Mouse (Mus musculus): ENCODE data around the gene Maml1. TPM values are rescaled to one million over a fixed set of nuclear protein-coding genes. Genes with fewer than 3 reads are reported as not detected.

The Maml1 gene
- total RNA-seq, 2 experiments from 2014 or later = 14.7 to 17.8 TPM

DNA sequence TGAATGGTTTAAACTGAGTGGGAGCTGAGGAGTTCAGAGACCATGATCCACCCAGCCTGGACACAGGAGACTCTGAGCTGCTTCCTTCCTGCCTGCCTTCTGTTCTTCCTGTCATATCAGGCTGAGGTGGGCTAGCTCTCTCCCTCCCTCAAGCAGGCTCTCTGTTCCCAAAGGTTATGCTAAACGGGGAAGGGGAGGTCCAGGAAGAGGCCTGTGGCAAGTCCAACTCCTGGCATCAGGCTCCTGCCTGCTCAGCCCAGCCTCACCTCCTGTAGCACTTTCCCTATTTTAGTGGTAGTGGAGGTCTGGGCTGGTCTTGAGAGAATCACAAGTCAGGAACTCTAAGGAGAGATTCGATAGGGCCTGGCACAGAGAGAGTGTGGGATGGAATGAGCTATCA, 65.7 kb downstream of the Maml1 start:
- intact Hi-C loops (cut with DNase I) = loop anchor here (5.0 kb wide), 1 partner anchor 49 kb away; no protein-coding TSS in a partner anchor
- no peak for DNase-seq

GRCm38 (mm10) chr11:50225611-50226378, 66.3 kb downstream of the Maml1 start:
- intact Hi-C loops (cut with DNase I) = loop anchor here (2.0 to 5.0 kb wide), 2 partner anchors 15 to 48 kb away; partner anchors contain the start of genes Mgat4b and Sqstm1

GRCm38 (mm10) chr11:50224671-50225530, 67.2 kb downstream of the Maml1 start:
- intact Hi-C loops (cut with DNase I) = loop anchor here (2.0 to 5.0 kb wide), 2 partner anchors 14 to 48 kb away; partner anchors contain the start of genes Mgat4b and Sqstm1
- DNase-seq = peak; percentile 92 to 94

More at GRCm38 (mm10) chr11:50225611-50226378, 66.3 kb downstream of the Maml1 start:
- peak in 1 of 2 experiments; percentile 54 for DNase-seq

GRCm38 (mm10) chr11:50223783-50224662, 68.1 kb downstream of the Maml1 start:
- intact Hi-C loops (cut with DNase I) = loop anchor here (2.0 kb wide), 1 partner anchor 13 kb away; the partner anchor contains the start of genes Mgat4b and Sqstm1
- no peak for DNase-seq

GRCm38 (mm10) chr11:50222559-50223276, 69.4 kb downstream of the Maml1 start:
- intact Hi-C loops (cut with DNase I) = no loop called here
- DNase-seq = no peak

DNA sequence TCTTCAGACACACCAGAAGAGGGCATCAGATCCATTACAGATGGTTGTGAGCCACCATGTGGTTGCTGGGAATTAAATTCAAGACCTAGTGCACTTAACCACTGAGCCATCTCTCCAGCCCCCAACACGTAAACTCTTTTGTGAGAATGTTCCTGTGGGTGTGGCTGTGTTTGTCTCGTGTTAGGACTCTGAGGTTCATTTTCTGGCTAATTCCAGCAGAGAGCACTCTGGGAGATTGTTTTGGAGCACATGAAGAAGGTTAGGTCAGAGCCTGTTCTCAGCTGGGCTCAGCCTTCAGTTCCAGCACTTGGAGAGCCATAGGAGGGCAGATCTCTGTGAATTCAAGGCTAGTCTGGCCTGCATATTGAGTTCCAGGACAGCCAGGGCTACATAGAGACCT, 72.3 kb downstream of the Maml1 start:
- no peak for DNase-seq
- intact Hi-C loops (cut with DNase I) = no loop called here

- intact Hi-C loops (cut with DNase I) = no loop called here
- DNase-seq = no peak
Measured at GRCm38 (mm10) chr11:50217811-50218210, 74.3 kb downstream of the Maml1 start.

DNA sequence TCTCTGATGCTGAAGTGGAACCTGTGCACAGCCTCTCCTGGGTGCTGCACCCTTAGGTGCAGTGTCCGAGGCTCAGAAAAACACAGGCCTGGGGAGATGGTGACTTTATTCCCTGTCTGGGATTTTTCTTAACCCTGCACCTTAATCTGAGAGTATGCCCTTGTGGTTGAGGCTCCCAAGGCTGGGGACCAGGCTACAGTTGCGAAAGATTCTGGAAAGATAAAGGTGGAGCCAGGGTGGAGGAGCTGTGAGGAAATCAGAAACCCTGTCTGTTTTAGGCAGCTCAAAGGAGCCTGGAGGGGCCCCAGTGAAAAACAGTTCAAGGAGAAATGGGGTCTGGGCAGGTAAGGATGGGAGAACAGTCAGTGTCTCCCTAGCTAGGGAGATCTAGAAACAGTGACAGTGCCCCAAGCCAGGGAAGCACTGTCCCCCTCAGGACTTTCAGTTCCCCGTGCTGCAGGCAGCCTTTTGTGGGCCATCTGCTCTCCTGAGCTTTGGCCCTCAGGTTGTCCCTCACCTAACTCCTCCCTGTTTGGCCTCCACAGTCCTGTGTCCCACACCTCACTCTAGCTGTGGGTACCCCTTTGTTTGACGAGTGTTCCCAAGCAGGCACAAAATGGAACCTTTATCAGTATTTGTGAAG, 75.3 kb downstream of the Maml1 start:
- intact Hi-C loops (cut with DNase I) = no loop called here
- DNase-seq = no peak

- DNase-seq = no peak
- intact Hi-C loops (cut with DNase I) = no loop called here
Measured at GRCm38 (mm10) chr11:50215633-50216032, 76.5 kb downstream of the Maml1 start.

GRCm38 (mm10) chr11:50214631-50215030, 77.5 kb downstream of the Maml1 start:
- DNase-seq = no peak
- intact Hi-C loops (cut with DNase I) = no loop called here

- intact Hi-C loops (cut with DNase I) = no loop called here
Measured at GRCm38 (mm10) chr11:50212848-50213758, 79.0 kb downstream of the Maml1 start.

DNA sequence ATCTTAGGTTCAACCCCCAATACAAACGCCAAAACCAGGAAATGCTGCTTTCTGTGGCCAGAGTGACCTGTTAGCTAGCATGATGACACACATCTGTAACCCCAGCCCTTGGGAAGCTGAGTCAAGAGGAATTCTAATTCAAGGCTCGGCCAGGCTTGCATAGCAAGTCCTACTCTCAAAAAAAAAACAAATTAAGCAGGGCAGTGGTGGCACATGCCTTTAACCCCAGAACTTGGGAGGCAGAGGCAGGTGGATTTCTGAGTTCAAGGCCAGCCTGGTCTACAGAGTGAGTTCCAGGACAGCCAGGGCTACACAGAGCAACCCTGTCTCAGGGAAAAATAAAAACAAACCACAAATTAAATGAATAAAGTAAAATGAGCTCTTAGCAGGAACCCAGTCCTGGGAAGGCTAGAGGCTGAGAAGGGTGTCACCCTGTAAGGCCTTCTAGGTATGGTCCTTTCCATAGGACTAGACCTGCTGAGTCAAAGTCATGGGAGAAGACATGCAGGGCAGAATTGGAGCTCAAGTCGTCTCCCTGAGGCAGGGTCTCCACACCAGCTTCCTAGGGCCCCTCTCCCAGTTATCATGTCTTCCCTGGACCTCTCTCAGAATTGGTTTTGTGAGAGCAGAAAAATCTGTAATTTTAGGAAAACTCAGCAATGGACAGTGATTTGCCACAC, 79.9 kb downstream of the Maml1 start:
- no peak for DNase-seq
- intact Hi-C loops (cut with DNase I) = no loop called here

More at GRCm38 (mm10) chr11:50212848-50213758, 79.0 kb downstream of the Maml1 start:
- DNase-seq = peak; percentile 75 to 81

DNA sequence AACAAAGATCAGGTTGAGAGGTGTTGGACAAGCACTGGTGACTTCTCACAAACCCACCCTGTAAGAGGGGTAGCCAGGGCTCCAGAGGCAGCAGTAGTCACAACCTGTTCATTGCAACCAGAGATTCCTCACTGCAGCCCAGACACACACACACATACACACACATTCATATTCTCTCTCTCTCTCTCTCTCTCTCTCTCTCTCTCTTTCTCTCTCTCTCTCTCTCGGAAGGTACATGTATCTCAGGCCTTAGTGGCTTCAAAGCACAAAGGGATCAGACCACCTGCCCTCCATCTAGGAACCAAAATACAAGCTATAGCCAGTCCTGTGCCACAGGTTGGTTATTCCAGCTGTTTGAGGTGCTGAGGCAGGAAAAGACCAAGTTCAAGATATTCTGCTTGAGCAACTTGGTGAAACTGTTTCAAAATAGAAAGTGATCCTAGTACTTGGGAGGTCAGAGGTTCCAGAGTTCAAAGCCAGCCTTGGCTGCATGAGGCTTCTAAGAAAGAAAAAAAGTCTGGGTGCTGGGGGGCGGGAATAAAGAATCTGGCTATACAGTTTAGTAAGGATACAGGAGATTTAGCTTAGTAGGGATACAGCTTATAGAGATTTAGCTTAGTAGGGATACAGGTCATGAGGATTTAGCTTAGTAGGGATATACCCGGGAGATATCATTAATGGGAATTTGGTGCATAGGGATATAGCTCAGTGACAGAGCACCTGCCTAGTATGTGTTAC, 80.6 kb downstream of the Maml1 start:
- intact Hi-C loops (cut with DNase I) = loop anchor here (2.0 kb wide), 1 partner anchor 13 kb away; no protein-coding TSS in a partner anchor
- no peak for DNase-seq

GRCm38 (mm10) chr11:50210505-50211151, 81.5 kb downstream of the Maml1 start, which contains the start of the genes Sqstm1 and Mgat4b:
TSS of gene Sqstm1 (minus strand) at chr11:50210827.
TSS of gene Mgat4b (plus strand) at chr11:50210890.
- DNase-seq = peak; percentile 88 to 92
- intact Hi-C loops (cut with DNase I) = loop anchor here (2.0 kb wide), 1 partner anchor 14 kb away; no protein-coding TSS in a partner anchor

GRCm38 (mm10) chr11:50210101-50210504, 82.0 kb downstream of the Maml1 start:
- intact Hi-C loops (cut with DNase I) = loop anchor here (2.0 kb wide), 1 partner anchor 15 kb away; no protein-coding TSS in a partner anchor
- peak; percentile 89 for DNase-seq

DNA sequence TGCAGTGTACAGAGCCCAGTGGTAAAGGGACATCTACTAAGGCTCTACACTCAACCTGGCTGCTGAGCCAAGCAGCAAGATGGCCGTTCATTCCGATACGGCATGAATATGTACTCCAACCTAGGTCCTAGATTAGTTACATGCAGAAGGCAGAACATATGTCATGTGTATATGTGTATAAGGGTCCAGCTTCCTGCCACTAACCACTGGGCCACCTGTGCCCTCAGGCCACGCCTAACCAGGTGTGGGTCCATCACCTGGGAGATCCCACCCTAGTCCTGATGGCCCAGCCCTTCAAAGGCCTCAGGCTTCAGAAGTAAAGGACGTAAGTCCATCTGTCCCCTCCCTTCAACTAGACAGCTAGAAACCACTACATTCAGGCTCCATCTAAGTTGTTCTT, 84.1 kb downstream of the Maml1 start:
- intact Hi-C loops (cut with DNase I) = loop anchor here (2.0 kb wide), 1 partner anchor 13 kb away; no protein-coding TSS in a partner anchor
- DNase-seq = no peak

Measured in heart, postnatal 14 days (tissue).